Mouse (Mus musculus) small intestine, adult 2 months (tissue): ENCODE measurements around the gene Uty. TPM values are rescaled to one million over a fixed set of nuclear protein-coding genes. Genes with fewer than 3 reads are reported as not detected.

Source experiments
- H3K27ac ChIP-seq: fragments of 200-500 bp; 2 replicates; pipeline ENCODE4 v1.5.1; 2012; ENCODE audit warnings: low read depth, low read length, control low read depth, inconsistent platforms; ENCODE audit not compliant: insufficient read depth
- H3K27me3 ChIP-seq: fragments of 200-500 bp; 2 replicates; pipeline ENCODE4 v1.6.1; 2012; ENCODE audit warnings: mild to moderate bottlenecking, moderate library complexity, low read length, inconsistent platforms; ENCODE audit not compliant: control insufficient read depth, insufficient read depth
- H3K36me3 ChIP-seq: fragments of 200-500 bp; 2 replicates; pipeline ENCODE4 v1.6.1; 2012; ENCODE audit warnings: mild to moderate bottlenecking, low read length, control low read depth, inconsistent platforms; ENCODE audit not compliant: control insufficient read depth, insufficient read depth
- H3K4me1 ChIP-seq: fragments of 200-500 bp; 2 replicates; pipeline ENCODE4 v1.6.1; 2012; ENCODE audit warnings: low read length, inconsistent platforms, mixed read lengths; ENCODE audit not compliant: control insufficient read depth, insufficient read depth, insufficient read length
- H3K4me3 ChIP-seq: fragments of 200-500 bp; 2 replicates; pipeline ENCODE4 v1.5.1; 2012; ENCODE audit warnings: low read depth, mild to moderate bottlenecking, control low read depth, inconsistent platforms, low read length, moderate library complexity
- CTCF ChIP-seq: fragments of 200-500 bp; IDR thresholded peaks from 2 replicates; pipeline ENCODE4 v1.5.1; 2012; ENCODE audit warnings: low read depth, mild to moderate bottlenecking, control low read depth, inconsistent platforms, low read length, moderate library complexity, mixed read lengths; ENCODE audit not compliant: insufficient replicate concordance, insufficient read length; ENCODE audit errors: extremely low read depth
- POLR2A ChIP-seq: fragments of 200-500 bp; IDR thresholded peaks from 2 replicates; pipeline ENCODE4 v1.6.1; 2012; ENCODE audit warnings: low read depth, mild to moderate bottlenecking, control low read depth, inconsistent platforms, low read length, moderate library complexity
- WGBS: fragments of 180-500 bp; shearing (Covaris S2); methylation state at CpG from one replicate; pipeline ENCODE4 v1.1.7; 2018; 5-methylcytosine and 5-hydroxymethylcytosine counted together
- polyA plus RNA-seq: library from polyadenylated mRNA; depleted of rRNA; stranded (reverse); fragments of >200 nt; gene quantifications from 2 replicates; pipeline ENCODE4 v1.2.3, GENCODE M21; 2012; rRNA removed

Uty gene
- polyA plus RNA-seq, 1 experiment = 1.1 TPM

GRCm38 (mm10) chrY:1178476-1178875, 67.1 kb downstream of the Uty start:
- no peaks in the 10 kb centered on the region for H3K4me1 ChIP-seq
- no peaks in the 10 kb centered on the region for H3K27me3 ChIP-seq
- H3K4me3 ChIP-seq = no peak overlapping the region
- peaks cover 2% of the 10 kb centered on the region; the same call in 1 of the 2 replicates for H3K36me3 ChIP-seq
- no peak overlapping the region for H3K27ac ChIP-seq
- TF ChIP-seq POLR2A = no peak
- TF ChIP-seq CTCF = no peak
- WGBS = 92% methylated on average over 1 of the region's 1 CpGs

GRCm38 (mm10) chrY:1163054-1163453, 82.5 kb downstream of the Uty start:
- Histone ChIP-seq H3K27me3 (no peaks in the 10 kb centered on the region), H3K27ac (no peak overlapping the region), H3K36me3 (peaks cover 1% of the 10 kb centered on the region; the same call in 1 of the 2 replicates), H3K4me1 (no peaks in the 10 kb centered on the region), H3K4me3 (no peak overlapping the region)
- TF ChIP-seq POLR2A (no peak), CTCF (no peak)

DNA sequence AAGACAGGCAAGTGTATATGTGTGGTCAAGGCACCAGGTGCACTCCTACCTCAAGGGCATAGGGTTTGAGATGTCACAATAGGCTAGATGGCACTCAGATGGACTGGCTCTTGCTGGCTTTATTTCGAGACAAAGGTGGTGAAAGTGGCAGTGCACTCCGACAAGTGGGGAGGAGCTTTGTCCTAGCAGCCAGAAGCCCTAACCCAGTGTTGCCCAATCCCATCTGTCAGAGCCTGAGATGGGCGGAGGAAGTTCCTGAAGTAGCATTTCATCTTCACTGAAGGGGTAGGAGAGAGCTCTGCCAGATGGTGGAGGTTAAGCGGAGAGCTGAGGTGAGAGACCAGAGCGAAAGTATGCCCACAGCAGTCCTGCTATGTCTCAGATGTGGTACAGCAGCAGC, 129.4 kb downstream of the Uty start:
- no peak overlapping the region for H3K27ac ChIP-seq
- 85% methylated on average over 5 of the region's 5 CpGs for WGBS
- 0 out of 2 replicates have a peak, but pooled peaks cover 4% of the 10 kb centered on the region for H3K36me3 ChIP-seq
- H3K4me3 ChIP-seq = no peak overlapping the region
- H3K27me3 ChIP-seq = no peaks in the 10 kb centered on the region
- no peaks in the 10 kb centered on the region for H3K4me1 ChIP-seq
- no peak for TF ChIP-seq CTCF
- TF ChIP-seq POLR2A = no peak

DNA sequence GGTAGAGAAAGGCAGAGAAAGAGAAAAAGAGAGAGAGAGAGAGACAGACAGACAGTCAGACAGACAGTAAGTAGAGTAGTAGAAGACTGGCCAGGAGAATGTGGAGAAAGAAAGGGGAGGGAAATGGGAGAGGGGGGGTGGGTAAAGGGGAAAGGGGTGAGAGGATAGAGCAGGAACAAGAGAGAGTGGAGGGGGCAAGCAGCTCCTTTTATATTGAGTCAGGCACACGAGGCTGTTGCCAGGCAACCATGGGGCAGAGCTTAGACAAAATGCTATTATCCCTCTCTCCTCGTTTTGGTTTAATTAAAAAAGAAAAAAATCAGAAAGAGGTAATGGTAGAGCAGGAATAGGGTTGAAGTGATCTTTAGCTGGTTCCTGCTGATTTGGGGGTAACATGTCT, 131.5 kb downstream of the Uty start:
- WGBS = 64% methylated on average over 2 of the region's 2 CpGs
- no peaks in the 10 kb centered on the region for H3K27me3 ChIP-seq
- 0 out of 2 replicates have a peak, but pooled peaks cover 3% of the 10 kb centered on the region for H3K36me3 ChIP-seq
- H3K27ac ChIP-seq = no peak overlapping the region
- H3K4me1 ChIP-seq = no peaks in the 10 kb centered on the region
- H3K4me3 ChIP-seq = no peak overlapping the region
- TF ChIP-seq POLR2A = no peak
- no peak for TF ChIP-seq CTCF

Other genes starting within 250 kb of the Uty start
- 3.8 TPM in 1 of 2 replicates, not detected in the other for gene Eif2s3y, start 235.2 kb downstream of the Uty start, polyA plus RNA-seq
- 0.44 TPM in 1 of 2 replicates, not detected in the other for gene Ddx3y, start 40.9 kb upstream of the Uty start, polyA plus RNA-seq
- gene Usp9y, start 214.0 kb upstream of the Uty start, polyA plus RNA-seq = not detected in 2 replicates